Mouse (Mus musculus): ENCODE measurements around the gene Fibp.

- no peak for TF ChIP-seq CTCF (conservative IDR thresholded peaks at IDR 0.05; ENCODE audit: low read length)
- no peak for TF ChIP-seq POU5F1 (IDR thresholded peaks at IDR 0.05; ENCODE audit: borderline replicate concordance, low read length)
- TF ChIP-seq NANOG (IDR thresholded peaks at IDR 0.05; ENCODE audit: borderline replicate concordance, low read length): no peak
Measured at GRCm38 (mm10) chr19:5477004-5477667, 16.7 kb downstream of the Fibp start.

All from E14TG2a.4 (cell line).